Mouse (Mus musculus): ENCODE measurements around the gene Rfesd.

GRCm38 (mm10) chr13:76017465-76017864, 1.1 kb downstream of the Rfesd start:
- TF ChIP-seq EP300 (IDR thresholded peaks at IDR 0.05; ENCODE audit: low read depth) (no peak), CTCF (IDR thresholded peaks at IDR 0.05; ENCODE audit: low read depth) (no peak)
